Mouse (Mus musculus): ENCODE data around the gene Rph3al. TPM values are rescaled to one million over a fixed set of nuclear protein-coding genes. Genes with fewer than 3 reads are reported as not detected.

Gene Rph3al
- polyA plus RNA-seq, 1 experiment from 2014 or later, result 11.2 TPM

- no peak for DNase-seq (ENCODE audit: low spot score)
- WGBS, result 82% methylated on average over 5 of the region's 5 CpGs
- H3K27ac ChIP-seq (replicated peaks), result no peak overlapping the region
- H3K4me1 ChIP-seq (replicated peaks; ENCODE audit: control insufficient read depth, insufficient read depth), result no peaks in the 10 kb centered on the region
- H3K27me3 ChIP-seq (ENCODE audit: control insufficient read depth, insufficient read depth, low read length), result no peaks in the 10 kb centered on the region
- no peak overlapping the region for H3K9ac ChIP-seq (ENCODE audit: low read length)
- TF ChIP-seq CTCF (IDR thresholded peaks at IDR 0.05; ENCODE audit: low read depth) (no peak), EP300 (optimal IDR thresholded peaks at IDR 0.05) (no peak)
- H3K4me2 ChIP-seq (replicated peaks; ENCODE audit: low read depth), result no peak overlapping the region
- H3K9me3 ChIP-seq (ENCODE audit: control insufficient read depth, low read length), result no peaks in the 10 kb centered on the region
- ATAC-seq (ENCODE audit: low FRiP score, low TSS enrichment), result no peak
- H3K36me3 ChIP-seq (ENCODE audit: control insufficient read depth, insufficient read depth, low read length), result no peaks in the 10 kb centered on the region
- H3K4me3 ChIP-seq (ENCODE audit: low read depth, low read length), result no peak overlapping the region
Observed at GRCm38 (mm10) chr11:75870386-75870785, 67.8 kb downstream of the Rph3al start.

DNA sequence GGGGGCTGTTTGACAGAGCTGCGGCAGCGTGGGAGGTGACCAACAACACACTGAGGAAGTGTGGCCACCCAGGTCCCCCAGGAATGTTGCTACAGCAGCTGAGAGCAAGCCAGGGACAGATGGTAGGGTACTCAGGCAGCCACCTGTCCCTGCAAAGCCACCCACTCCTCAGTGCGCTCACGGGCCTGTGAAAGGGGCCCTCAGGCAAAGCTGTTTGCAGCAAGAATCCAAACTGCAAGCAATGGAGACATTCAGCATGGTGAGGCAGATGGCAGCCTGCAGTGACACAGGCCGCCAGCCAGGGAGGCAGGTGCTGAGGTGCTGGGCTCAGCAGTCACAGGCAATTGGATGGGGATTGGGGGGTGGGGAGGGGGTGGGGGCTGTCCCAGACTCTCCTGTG lies 68.3 kb downstream of the Rph3al start:
- H3K4me2 ChIP-seq (replicated peaks; ENCODE audit: low read depth), result no peak overlapping the region
- H3K9me3 ChIP-seq (ENCODE audit: control insufficient read depth, low read length), result no peaks in the 10 kb centered on the region
- no peaks in the 10 kb centered on the region for H3K27me3 ChIP-seq (ENCODE audit: control insufficient read depth, insufficient read depth, low read length)
- no peak overlapping the region for H3K4me3 ChIP-seq (ENCODE audit: low read depth, low read length)
- H3K27ac ChIP-seq (replicated peaks), result no peak overlapping the region
- no peaks in the 10 kb centered on the region for H3K4me1 ChIP-seq (replicated peaks; ENCODE audit: control insufficient read depth, insufficient read depth)
- 83% methylated on average over 5 of the region's 5 CpGs for WGBS
- ATAC-seq (ENCODE audit: low FRiP score, low TSS enrichment) (no peak), DNase-seq (ENCODE audit: low spot score) (no peak)
- no peak for TF ChIP-seq EP300 (optimal IDR thresholded peaks at IDR 0.05)
- no peak for TF ChIP-seq CTCF (IDR thresholded peaks at IDR 0.05; ENCODE audit: low read depth)
- no peaks in the 10 kb centered on the region for H3K36me3 ChIP-seq (ENCODE audit: control insufficient read depth, insufficient read depth, low read length)
- H3K9ac ChIP-seq (ENCODE audit: low read length), result no peak overlapping the region

GRCm38 (mm10) chr11:75866861-75867260 lies 71.4 kb downstream of the Rph3al start:
- H3K4me2 ChIP-seq (replicated peaks; ENCODE audit: low read depth), result no peak overlapping the region
- H3K27ac ChIP-seq (replicated peaks), result no peak overlapping the region
- H3K36me3 ChIP-seq (ENCODE audit: control insufficient read depth, insufficient read depth, low read length), result no peaks in the 10 kb centered on the region
- ATAC-seq (ENCODE audit: low FRiP score, low TSS enrichment) (no peak), DNase-seq (ENCODE audit: low spot score) (no peak)
- 71% methylated on average over 4 of the region's 4 CpGs for WGBS
- no peaks in the 10 kb centered on the region for H3K9me3 ChIP-seq (ENCODE audit: control insufficient read depth, low read length)
- no peak for TF ChIP-seq EP300 (optimal IDR thresholded peaks at IDR 0.05)
- TF ChIP-seq CTCF (IDR thresholded peaks at IDR 0.05; ENCODE audit: low read depth), result no peak
- no peaks in the 10 kb centered on the region for H3K27me3 ChIP-seq (ENCODE audit: control insufficient read depth, insufficient read depth, low read length)
- no peaks in the 10 kb centered on the region for H3K4me1 ChIP-seq (replicated peaks; ENCODE audit: control insufficient read depth, insufficient read depth)
- no peak overlapping the region for H3K4me3 ChIP-seq (ENCODE audit: low read depth, low read length)
- H3K9ac ChIP-seq (ENCODE audit: low read length), result no peak overlapping the region

- H3K4me1 ChIP-seq (replicated peaks; ENCODE audit: control insufficient read depth, insufficient read depth), result no peaks in the 10 kb centered on the region
- no peaks in the 10 kb centered on the region for H3K36me3 ChIP-seq (ENCODE audit: control insufficient read depth, insufficient read depth, low read length)
- DNase-seq (ENCODE audit: low spot score) (no peak), ATAC-seq (ENCODE audit: low FRiP score, low TSS enrichment) (no peak)
- no peak overlapping the region for H3K4me3 ChIP-seq (ENCODE audit: low read depth, low read length)
- H3K9ac ChIP-seq (ENCODE audit: low read length), result no peak overlapping the region
- TF ChIP-seq EP300 (optimal IDR thresholded peaks at IDR 0.05), result no peak
- no peak for TF ChIP-seq CTCF (IDR thresholded peaks at IDR 0.05; ENCODE audit: low read depth)
- no peaks in the 10 kb centered on the region for H3K9me3 ChIP-seq (ENCODE audit: control insufficient read depth, low read length)
- H3K27ac ChIP-seq (replicated peaks), result no peak overlapping the region
- no peaks in the 10 kb centered on the region for H3K27me3 ChIP-seq (ENCODE audit: control insufficient read depth, insufficient read depth, low read length)
- 35% methylated on average over 9 of the region's 9 CpGs for WGBS
- H3K4me2 ChIP-seq (replicated peaks; ENCODE audit: low read depth), result no peak overlapping the region
Observed at GRCm38 (mm10) chr11:75865859-75866258, 72.4 kb downstream of the Rph3al start.

DNA sequence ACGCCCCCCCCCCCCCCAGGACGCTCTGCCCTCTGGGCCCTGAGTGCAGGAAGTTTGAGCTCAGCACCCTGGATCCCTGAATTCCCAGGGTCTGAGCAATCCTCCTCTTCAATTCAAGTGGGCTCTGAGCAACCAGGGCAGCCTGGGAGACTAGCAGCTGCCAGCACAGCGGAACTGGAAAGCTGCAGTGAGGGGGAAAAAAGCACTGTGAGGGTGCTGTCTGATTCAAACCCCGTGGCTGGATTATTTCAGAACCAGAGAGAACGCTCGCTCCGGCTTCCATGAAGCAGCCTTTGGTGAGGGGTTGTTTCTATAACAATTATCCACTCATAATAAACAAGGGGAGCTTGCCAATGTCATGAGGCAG lies 73.0 kb downstream of the Rph3al start:
- H3K4me3 ChIP-seq (ENCODE audit: low read depth, low read length), result no peak overlapping the region
- no peaks in the 10 kb centered on the region for H3K27me3 ChIP-seq (ENCODE audit: control insufficient read depth, insufficient read depth, low read length)
- TF ChIP-seq EP300 (optimal IDR thresholded peaks at IDR 0.05), result no peak
- no peak for TF ChIP-seq CTCF (IDR thresholded peaks at IDR 0.05; ENCODE audit: low read depth)
- no peaks in the 10 kb centered on the region for H3K4me1 ChIP-seq (replicated peaks; ENCODE audit: control insufficient read depth, insufficient read depth)
- ATAC-seq (ENCODE audit: low FRiP score, low TSS enrichment) (no peak), DNase-seq (ENCODE audit: low spot score) (no peak)
- no peaks in the 10 kb centered on the region for H3K9me3 ChIP-seq (ENCODE audit: control insufficient read depth, low read length)
- H3K4me2 ChIP-seq (replicated peaks; ENCODE audit: low read depth), result no peak overlapping the region
- WGBS, result 34% methylated on average over 7 of the region's 7 CpGs
- H3K9ac ChIP-seq (ENCODE audit: low read length), result no peak overlapping the region
- H3K27ac ChIP-seq (replicated peaks), result no peak overlapping the region
- H3K36me3 ChIP-seq (ENCODE audit: control insufficient read depth, insufficient read depth, low read length), result no peaks in the 10 kb centered on the region

- H3K27ac ChIP-seq (replicated peaks), result no peak overlapping the region
- no peak overlapping the region for H3K4me2 ChIP-seq (replicated peaks; ENCODE audit: low read depth)
- TF ChIP-seq EP300 (optimal IDR thresholded peaks at IDR 0.05) (no peak), CTCF (IDR thresholded peaks at IDR 0.05; ENCODE audit: low read depth) (no peak)
- H3K9me3 ChIP-seq (ENCODE audit: control insufficient read depth, low read length), result no peaks in the 10 kb centered on the region
- H3K4me3 ChIP-seq (ENCODE audit: low read depth, low read length), result no peak overlapping the region
- no peaks in the 10 kb centered on the region for H3K36me3 ChIP-seq (ENCODE audit: control insufficient read depth, insufficient read depth, low read length)
- H3K4me1 ChIP-seq (replicated peaks; ENCODE audit: control insufficient read depth, insufficient read depth), result no peaks in the 10 kb centered on the region
- no peak overlapping the region for H3K9ac ChIP-seq (ENCODE audit: low read length)
- DNase-seq (ENCODE audit: low spot score) (no peak), ATAC-seq (ENCODE audit: low FRiP score, low TSS enrichment) (no peak)
- WGBS, result 61% methylated on average over 4 of the region's 4 CpGs
- no peaks in the 10 kb centered on the region for H3K27me3 ChIP-seq (ENCODE audit: control insufficient read depth, insufficient read depth, low read length)
Observed at GRCm38 (mm10) chr11:75864529-75865252, 73.5 kb downstream of the Rph3al start.
